Mouse (Mus musculus) heart, embryonic 11.5 days (tissue): ENCODE data around the gene Cntn1. TPM values are rescaled to one million over a fixed set of nuclear protein-coding genes. Genes with fewer than 3 reads are reported as not detected.

ENCODE experiments used
- ATAC-seq: fragments of 200-750 bp; cut with Nextera tagmentation; replicated peaks from 2 replicates; pipeline ENCODE4 v1.8.0; 2017; ENCODE audit warnings: moderate library complexity; ENCODE audit not compliant: insufficient number of reproducible peaks, low FRiP score, low TSS enrichment
- H3K27ac ChIP-seq: fragments of 300-500 bp; sonication (generic); 2 replicates; pipeline ENCODE4 v1.5.1; 2014; ENCODE audit warnings: mild to moderate bottlenecking, low read depth, low read length
- H3K27me3 ChIP-seq: fragments of 300-500 bp; sonication (generic); 2 replicates; pipeline ENCODE4 v1.6.1; 2014; ENCODE audit warnings: mild to moderate bottlenecking, low read length, mixed read lengths; ENCODE audit not compliant: control insufficient read depth, insufficient read depth
- H3K36me3 ChIP-seq: fragments of 300-500 bp; sonication (generic); 2 replicates; pipeline ENCODE4 v1.6.1; 2014; ENCODE audit warnings: mild to moderate bottlenecking, low read length, moderate library complexity, mixed read lengths; ENCODE audit not compliant: control insufficient read depth, insufficient read depth
- H3K4me1 ChIP-seq: fragments of 300-500 bp; sonication (generic); 2 replicates; pipeline ENCODE4 v1.6.1; 2014; ENCODE audit warnings: low read length; ENCODE audit not compliant: control insufficient read depth, insufficient read depth
- H3K4me2 ChIP-seq: fragments of 300-500 bp; sonication (generic); 2 replicates; pipeline ENCODE4 v1.6.1; 2014; ENCODE audit warnings: mild to moderate bottlenecking, moderate library complexity
- H3K4me3 ChIP-seq: fragments of 300-500 bp; sonication (generic); 2 replicates; pipeline ENCODE4 v1.5.1; 2014; ENCODE audit warnings: low read depth, low read length
- H3K9ac ChIP-seq: fragments of 300-500 bp; sonication (generic); 2 replicates; pipeline ENCODE4 v1.6.1; 2014; ENCODE audit warnings: mild to moderate bottlenecking, low read depth, low read length, moderate library complexity
- H3K9me3 ChIP-seq: fragments of 300-500 bp; sonication (generic); replicated peaks from 2 replicates; pipeline ENCODE4 v1.6.1; 2016; ENCODE audit warnings: low read length; ENCODE audit not compliant: control insufficient read depth
- WGBS: fragments of 180-500 bp; shearing (Covaris S2); extraction: QIAGEN DNeasy Blood & Tissue Kit; methylation state at CpG from one replicate; pipeline ENCODE4 v1.1.7; 2014; ENCODE audit not compliant: insufficient replicate concordance; 5-methylcytosine and 5-hydroxymethylcytosine counted together
- polyA plus RNA-seq: library from polyadenylated mRNA; unstranded; fragments of >200 nt; fragmentation: Nextera tagmentation; extraction: Ambion mirVana; gene quantifications from 2 replicates; pipeline ENCODE4 v1.2.1, GENCODE M21; 2014

The Cntn1 gene
- polyA plus RNA-seq, 1 experiment from 2014 or later, result 0.76 TPM

GRCm38 (mm10) chr15:92051353-92052132, 578 bp downstream of the Cntn1 start:
- WGBS, result 1% methylated on average over 34 of the region's 35 CpGs
- H3K27me3 ChIP-seq, result peaks cover 12% of the 10 kb centered on the region

GRCm38 (mm10) chr15:92052133-92052463, 1.1 kb downstream of the Cntn1 start:
- no peaks in the 10 kb centered on the region for H3K9me3 ChIP-seq
- WGBS, result 16% methylated on average over 4 of the region's 4 CpGs
- peak overlapping the region; percentile 99 for H3K4me2 ChIP-seq
- peaks cover 12% of the 10 kb centered on the region for H3K27me3 ChIP-seq
- peak overlapping the region; percentile 59 for H3K4me3 ChIP-seq
- no peaks in the 10 kb centered on the region for H3K36me3 ChIP-seq
- no peak for ATAC-seq
- no peak overlapping the region for H3K9ac ChIP-seq
- no peaks in the 10 kb centered on the region; the same call in 1 of the 2 replicates for H3K4me1 ChIP-seq
- no peak overlapping the region for H3K27ac ChIP-seq

More at GRCm38 (mm10) chr15:92051353-92052132, 578 bp downstream of the Cntn1 start:
- H3K4me1 ChIP-seq, result no peaks in the 10 kb centered on the region; the same call in 1 of the 2 replicates
- no peaks in the 10 kb centered on the region for H3K36me3 ChIP-seq
- peak overlapping the region; percentile 99 for H3K4me2 ChIP-seq
- peak; percentile 33; the same call in 1 of the 2 replicates for ATAC-seq
- H3K27ac ChIP-seq, result no peak overlapping the region
- H3K9ac ChIP-seq, result peak overlapping the region; percentile 56
- no peaks in the 10 kb centered on the region for H3K9me3 ChIP-seq
- peak overlapping the region; percentile 59 for H3K4me3 ChIP-seq

- Histone ChIP-seq H3K27me3 (peaks cover under 1% of the 10 kb centered on the region; the same call in 1 of the 2 replicates), H3K4me3 (no peak overlapping the region), H3K4me2 (no peak overlapping the region), H3K27ac (no peak overlapping the region), H3K36me3 (no peaks in the 10 kb centered on the region), H3K9ac (no peak overlapping the region), H3K4me1 (no peaks in the 10 kb centered on the region), H3K9me3 (no peaks in the 10 kb centered on the region)
- WGBS, result 87% methylated on average over 5 of the region's 5 CpGs
- no peak for ATAC-seq
Measured at GRCm38 (mm10) chr15:92057553-92057952, 6.6 kb downstream of the Cntn1 start.

GRCm38 (mm10) chr15:92060986-92061385, 10.0 kb downstream of the Cntn1 start:
- Histone ChIP-seq H3K9me3 (no peaks in the 10 kb centered on the region), H3K4me2 (no peak overlapping the region), H3K9ac (no peak overlapping the region), H3K27me3 (no peaks in the 10 kb centered on the region), H3K4me1 (no peaks in the 10 kb centered on the region), H3K36me3 (no peaks in the 10 kb centered on the region), H3K27ac (no peak overlapping the region), H3K4me3 (no peak overlapping the region)
- WGBS, result 76% methylated on average over 3 of the region's 3 CpGs
- ATAC-seq, result no peak

- Histone ChIP-seq H3K4me3 (no peak overlapping the region), H3K4me2 (no peak overlapping the region), H3K9ac (no peak overlapping the region), H3K36me3 (no peaks in the 10 kb centered on the region), H3K27ac (no peak overlapping the region), H3K27me3 (no peaks in the 10 kb centered on the region), H3K9me3 (no peaks in the 10 kb centered on the region), H3K4me1 (no peaks in the 10 kb centered on the region)
- no peak for ATAC-seq
- 73% methylated on average over 3 of the region's 3 CpGs for WGBS
Measured at GRCm38 (mm10) chr15:92079416-92079815, 28.5 kb downstream of the Cntn1 start.

GRCm38 (mm10) chr15:92085876-92086275, 34.9 kb downstream of the Cntn1 start:
- H3K4me2 ChIP-seq, result no peak overlapping the region
- H3K36me3 ChIP-seq, result no peaks in the 10 kb centered on the region
- H3K9ac ChIP-seq, result no peak overlapping the region
- H3K4me1 ChIP-seq, result no peaks in the 10 kb centered on the region
- no peak overlapping the region for H3K27ac ChIP-seq
- H3K27me3 ChIP-seq, result no peaks in the 10 kb centered on the region
- WGBS, result 87% methylated on average over 1 of the region's 1 CpGs
- no peak overlapping the region for H3K4me3 ChIP-seq
- ATAC-seq, result no peak
- H3K9me3 ChIP-seq, result no peaks in the 10 kb centered on the region

- 75% methylated on average over 6 of the region's 6 CpGs for WGBS
- H3K27ac ChIP-seq, result no peak overlapping the region
- ATAC-seq, result no peak
- no peaks in the 10 kb centered on the region for H3K4me1 ChIP-seq
- H3K36me3 ChIP-seq, result no peaks in the 10 kb centered on the region
- H3K4me2 ChIP-seq, result no peak overlapping the region
- no peak overlapping the region for H3K9ac ChIP-seq
- H3K9me3 ChIP-seq, result no peaks in the 10 kb centered on the region
- H3K4me3 ChIP-seq, result no peak overlapping the region
- no peaks in the 10 kb centered on the region for H3K27me3 ChIP-seq
Measured at GRCm38 (mm10) chr15:92087691-92088286, 36.8 kb downstream of the Cntn1 start.

GRCm38 (mm10) chr15:92090787-92091186, 39.8 kb downstream of the Cntn1 start:
- no peaks in the 10 kb centered on the region for H3K27me3 ChIP-seq
- no peak overlapping the region for H3K9ac ChIP-seq
- H3K4me2 ChIP-seq, result no peak overlapping the region
- H3K4me1 ChIP-seq, result no peaks in the 10 kb centered on the region
- no peaks in the 10 kb centered on the region for H3K36me3 ChIP-seq
- no peak overlapping the region for H3K27ac ChIP-seq
- no peak overlapping the region for H3K4me3 ChIP-seq
- H3K9me3 ChIP-seq, result no peaks in the 10 kb centered on the region
- ATAC-seq, result no peak
- 84% methylated on average over 6 of the region's 6 CpGs for WGBS
